Mouse (Mus musculus) cerebellum, adult 2 months (tissue): ENCODE data around the gene Ptprf.

Experiments
- CTCF ChIP-seq: fragments of 200-500 bp; IDR thresholded peaks from 2 replicates; pipeline ENCODE4 v1.5.1; 2011; ENCODE audit warnings: low read depth, mild to moderate bottlenecking, control low read depth, low read length, moderate library complexity, borderline replicate concordance; ENCODE audit not compliant: insufficient read depth
- POLR2A ChIP-seq: fragments of 200-500 bp; IDR thresholded peaks from 2 replicates; pipeline ENCODE4 v1.6.1; 2011; ENCODE audit warnings: low read length, control low read depth, borderline replicate concordance; ENCODE audit not compliant: insufficient read depth

GRCm38 (mm10) chr4:118205906-118206305 lies 85.3 kb downstream of the Ptprf start:
- TF ChIP-seq POLR2A (no peak), CTCF (no peak)
